Mouse (Mus musculus) erythroblast, adult 5-6 weeks (primary cell): ENCODE data around the gene Grm3. TPM values are rescaled to one million over a fixed set of nuclear protein-coding genes. Genes with fewer than 3 reads are reported as not detected.

Experiments
- ATAC-seq: replicated peaks from 2 replicates; pipeline ENCODE4 v1.8.0; 2016; ENCODE audit warnings: moderate number of reproducible peaks, mild to moderate bottlenecking, moderate TSS enrichment, inconsistent platforms; ENCODE audit not compliant: poor library complexity, low FRiP score, severe bottlenecking
- total RNA-seq, 2 experiments: library from RNA; stranded (forward) in 1 of 2; stranded (reverse) in 1 of 2; fragments of 150-400 nt in 1 of 2; fragments of 200-764, 138-1000 nt in 1 of 2; gene quantifications; 2 replicates each; pipeline versions ENCODE4 v1.2.3 to v1.2.4; 2015 to 2017; ENCODE audit warnings: low replicate concordance in 2 of 2

Gene Grm3
- total RNA-seq, 2 experiments from 2014 or later: not detected

- ATAC-seq: no peak
These were observed 97.8 kb downstream of the Grm3 start for GRCm38 (mm10) chr5:9627220-9627619.

- ATAC-seq: no peak
These were observed 100.6 kb downstream of the Grm3 start for GRCm38 (mm10) chr5:9624396-9624795.

- no peak for ATAC-seq
These were observed 101.9 kb downstream of the Grm3 start for GRCm38 (mm10) chr5:9623095-9623459.

GRCm38 (mm10) chr5:9622264-9623094 is 102.5 kb downstream of the Grm3 start:
- ATAC-seq: no peak

- no peak for ATAC-seq
These were observed 103.4 kb downstream of the Grm3 start for GRCm38 (mm10) chr5:9621417-9622067.

GRCm38 (mm10) chr5:9579021-9579420 is 145.9 kb downstream of the Grm3 start:
- ATAC-seq: no peak

- no peak for ATAC-seq
These were observed 146.4 kb downstream of the Grm3 start for GRCm38 (mm10) chr5:9578571-9578970.

GRCm38 (mm10) chr5:9570946-9571345 is 154.0 kb downstream of the Grm3 start:
- no peak for ATAC-seq

GRCm38 (mm10) chr5:9557706-9558105 is 167.3 kb downstream of the Grm3 start:
- ATAC-seq: no peak

GRCm38 (mm10) chr5:9540822-9541557 is 184.0 kb downstream of the Grm3 start:
- no peak for ATAC-seq

- ATAC-seq: no peak
These were observed 199.5 kb downstream of the Grm3 start for GRCm38 (mm10) chr5:9525507-9525906.

- ATAC-seq: no peak
These were observed 213.9 kb downstream of the Grm3 start for GRCm38 (mm10) chr5:9511027-9511426.

- ATAC-seq: no peak
These were observed 227.7 kb downstream of the Grm3 start for GRCm38 (mm10) chr5:9497235-9497634.

GRCm38 (mm10) chr5:9495456-9495855 is 229.5 kb downstream of the Grm3 start:
- ATAC-seq: no peak

- no peak for ATAC-seq
These were observed 247.4 kb downstream of the Grm3 start for GRCm38 (mm10) chr5:9477587-9477986.

- no peak for ATAC-seq
These were observed 271.7 kb downstream of the Grm3 start for GRCm38 (mm10) chr5:9453298-9453697.

GRCm38 (mm10) chr5:9449570-9449969 is 275.4 kb downstream of the Grm3 start:
- ATAC-seq: no peak

- no peak for ATAC-seq
These were observed 276.0 kb downstream of the Grm3 start for GRCm38 (mm10) chr5:9448931-9449330.

GRCm38 (mm10) chr5:9446146-9446545 is 278.8 kb downstream of the Grm3 start:
- no peak for ATAC-seq
